Mouse (Mus musculus) ovary, postnatal 14 days (tissue): ENCODE results near the gene Btbd2.
"Not testable (repeated sequence)": the region's sequence is repeated elsewhere in the genome, so short reads cannot be mapped to it uniquely, and the experiment has no call there.

Source experiments
- DNase-seq: peaks from one replicate; pipeline ENCODE4 v3.0.0; 2022; ENCODE audit warnings: low spot score

The Btbd2 gene

GRCm38 (mm10) chr10:80606306-80606705 is 50.6 kb downstream of the Btbd2 start:
- no peak for DNase-seq

GRCm38 (mm10) chr10:80605721-80606120 is 51.1 kb downstream of the Btbd2 start, which contains the start of gene Gm49322:
Gene Gm49322 (plus strand): TSS chr10:80606021.
- not testable (repeated sequence) for DNase-seq

- DNase-seq = no peak
Observed at GRCm38 (mm10) chr10:80604988-80605387, 51.9 kb downstream of the Btbd2 start.

GRCm38 (mm10) chr10:80604001-80604509 is 52.8 kb downstream of the Btbd2 start:
- no peak for DNase-seq

DNA sequence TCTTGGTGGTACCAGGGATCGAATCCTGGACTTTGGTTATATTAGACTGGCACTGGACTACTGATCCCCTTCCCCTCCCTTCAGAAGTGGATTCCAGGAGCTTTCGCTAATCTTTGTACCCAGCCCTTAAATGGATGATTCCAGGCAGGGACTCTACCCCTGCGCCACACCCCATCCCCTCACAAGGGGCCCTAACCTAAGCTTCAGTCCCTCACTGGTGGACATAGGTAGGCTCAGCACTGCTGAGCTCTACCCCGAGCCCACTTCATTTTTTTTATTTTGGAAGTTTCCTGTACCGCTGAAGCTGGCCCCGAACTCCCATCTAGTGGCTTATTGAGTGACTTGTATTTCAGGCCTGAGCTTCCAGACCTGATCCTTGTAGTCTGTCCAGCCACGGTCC is 53.5 kb downstream of the Btbd2 start:
- no peak for DNase-seq

DNA sequence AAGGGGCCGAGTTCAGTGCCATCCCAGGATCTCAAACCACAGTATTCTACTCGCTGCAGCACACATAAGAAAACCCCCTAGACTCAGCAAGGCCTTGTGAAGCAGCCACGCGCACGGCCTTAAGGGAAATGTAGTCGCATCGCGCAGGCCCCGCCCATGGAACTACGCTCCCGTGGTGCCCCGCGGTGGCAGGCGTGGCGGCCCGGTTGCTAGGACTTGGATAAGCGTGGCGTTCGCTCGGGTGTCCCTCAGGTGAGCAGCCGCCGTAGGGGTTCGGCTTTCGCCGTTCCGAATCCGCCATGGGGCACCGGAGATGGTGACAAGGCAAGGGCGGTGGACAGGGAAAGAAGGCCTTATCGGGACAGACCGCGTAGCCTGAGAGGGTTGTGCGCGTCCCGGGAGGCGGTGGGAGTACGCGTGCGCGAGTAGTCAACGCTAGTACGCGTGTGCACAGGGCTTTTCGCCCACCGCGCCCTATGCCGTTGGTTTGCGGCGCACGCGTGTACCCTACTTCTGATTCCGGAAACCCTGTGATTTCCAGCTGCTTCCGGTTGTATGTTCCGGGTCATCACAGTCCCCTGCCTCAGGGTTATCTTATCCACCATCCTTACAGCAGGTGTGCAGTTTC is 54.1 kb downstream of the Btbd2 start, which contains the start of the genes Scamp4 and Adat3:
Gene Scamp4 (plus strand): TSS at position 175 of the 628 bp plus-strand sequence.
Gene Adat3 (plus strand): TSS at position 183 of the 628 bp plus-strand sequence.
- peak; percentile 90 for DNase-seq

GRCm38 (mm10) chr10:80596318-80596717 is 60.6 kb downstream of the Btbd2 start:
- no peak for DNase-seq
